Mouse (Mus musculus): ENCODE data around the gene P2ry12. TPM values are rescaled to one million over a fixed set of nuclear protein-coding genes. Genes with fewer than 3 reads are reported as not detected.

Gene P2ry12
- polyA plus RNA-seq, 1 experiment: 1.5 TPM

DNA sequence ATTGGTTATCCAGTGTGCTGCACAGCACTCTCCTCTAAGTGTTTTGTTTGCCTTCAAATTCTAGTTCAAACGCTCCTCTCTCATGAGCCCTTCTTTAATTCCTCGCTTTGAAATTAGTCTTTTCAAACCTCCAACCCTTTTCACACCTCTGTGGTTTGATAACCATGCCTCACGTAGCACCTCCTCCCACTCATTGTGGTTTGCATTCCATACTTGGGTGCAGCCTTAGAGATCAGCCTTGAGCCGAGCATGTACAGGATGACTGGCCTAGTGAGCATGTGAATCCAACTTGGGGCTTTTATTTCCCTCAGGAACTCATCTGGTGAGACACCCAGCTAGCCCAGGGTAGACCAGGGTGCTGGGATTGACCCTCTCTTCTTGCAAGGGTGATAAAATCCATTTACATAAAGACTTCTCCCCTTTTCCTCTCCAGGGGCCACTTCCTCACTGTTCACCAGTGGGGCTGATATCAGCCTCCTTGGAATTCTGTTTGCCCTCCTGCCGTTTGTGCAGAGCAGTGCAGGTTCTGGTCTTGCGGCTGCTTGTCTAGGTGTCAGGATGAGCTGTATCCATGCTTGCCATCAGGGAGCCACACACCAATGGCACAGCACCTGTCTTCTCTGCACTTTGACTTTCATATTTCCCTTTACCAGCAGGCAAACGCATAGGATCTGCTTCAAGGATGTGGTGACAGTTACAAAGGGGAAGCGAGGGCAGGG lies 58.7 kb downstream of the P2ry12 start:
- no peaks in the 10 kb centered on the region for H3K4me1 ChIP-seq (ENCODE audit: control insufficient read depth, insufficient read depth, low read length)
- TF ChIP-seq CTCF (conservative IDR thresholded peaks at IDR 0.05; ENCODE audit: insufficient read depth, insufficient read length, low read depth, low read length): no peak
- TF ChIP-seq POLR2A (IDR thresholded peaks at IDR 0.05; ENCODE audit: low read depth, low read length): no peak
- DNase-seq: no peak
- no peaks in the 10 kb centered on the region for H3K36me3 ChIP-seq (ENCODE audit: control insufficient read depth, insufficient read depth, low read length)
- 75% methylated on average over 8 of the region's 8 CpGs for WGBS
- H3K27ac ChIP-seq (ENCODE audit: insufficient read depth, low read depth, low read length): no peak overlapping the region
- no peaks in the 10 kb centered on the region for H3K27me3 ChIP-seq (replicated peaks; ENCODE audit: control insufficient read depth, insufficient read depth, low read length)
- H3K4me3 ChIP-seq (ENCODE audit: insufficient read depth, low read depth, low read length): no peak overlapping the region

DNA sequence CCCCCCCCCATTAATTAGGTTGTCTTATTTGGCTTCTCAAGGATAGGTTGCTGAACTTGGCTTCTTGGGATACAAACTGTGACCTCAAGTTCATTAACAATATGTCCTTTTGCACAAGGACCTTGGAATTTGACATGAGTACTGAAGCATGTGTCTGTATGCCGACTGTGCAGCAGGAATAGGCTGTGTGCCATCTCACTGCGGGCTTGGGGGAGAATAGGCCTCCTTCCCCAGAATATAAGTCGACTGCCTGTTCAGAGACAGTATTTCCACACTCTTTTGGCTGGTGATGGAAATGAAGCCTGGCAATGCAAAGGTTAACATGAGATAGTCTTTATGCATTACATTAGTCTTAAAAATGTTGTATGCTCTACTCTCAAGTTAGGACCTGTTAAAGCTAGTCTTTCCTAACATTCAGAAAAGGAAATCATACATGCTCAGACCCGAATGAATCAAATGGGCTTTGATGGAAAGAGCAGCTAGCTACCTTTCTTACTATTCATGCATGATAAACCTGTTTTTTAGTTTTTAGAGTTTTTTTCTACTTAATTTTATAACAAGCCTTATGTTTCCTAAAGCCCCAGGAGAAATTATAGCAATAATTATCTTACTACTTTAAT lies 65.2 kb downstream of the P2ry12 start:
- Histone ChIP-seq H3K27me3 (replicated peaks; ENCODE audit: control insufficient read depth, insufficient read depth, low read length) (no peaks in the 10 kb centered on the region), H3K36me3 (ENCODE audit: control insufficient read depth, insufficient read depth, low read length) (no peaks in the 10 kb centered on the region), H3K4me3 (ENCODE audit: insufficient read depth, low read depth, low read length) (no peak overlapping the region), H3K4me1 (ENCODE audit: control insufficient read depth, insufficient read depth, low read length) (no peaks in the 10 kb centered on the region), H3K27ac (ENCODE audit: insufficient read depth, low read depth, low read length) (no peak overlapping the region)
- 67% methylated on average over 4 of the region's 4 CpGs for WGBS
- no peak for DNase-seq
- no peak for TF ChIP-seq CTCF (conservative IDR thresholded peaks at IDR 0.05; ENCODE audit: insufficient read depth, insufficient read length, low read depth, low read length)
- no peak for TF ChIP-seq POLR2A (IDR thresholded peaks at IDR 0.05; ENCODE audit: low read depth, low read length)

- DNase-seq: no peak
- Histone ChIP-seq H3K4me3 (ENCODE audit: insufficient read depth, low read depth, low read length) (no peak within 1 kb of the TSS), H3K36me3 (ENCODE audit: control insufficient read depth, insufficient read depth, low read length) (no peaks in the 10 kb centered on the region), H3K4me1 (ENCODE audit: control insufficient read depth, insufficient read depth, low read length) (no peaks in the 10 kb centered on the region), H3K27ac (ENCODE audit: insufficient read depth, low read depth, low read length) (no peak within 1 kb of the TSS), H3K27me3 (replicated peaks; ENCODE audit: control insufficient read depth, insufficient read depth, low read length) (no peaks in the 10 kb centered on the region)
- 85% methylated on average over 7 of the region's 7 CpGs for WGBS
- no peak for TF ChIP-seq CTCF (conservative IDR thresholded peaks at IDR 0.05; ENCODE audit: insufficient read depth, insufficient read length, low read depth, low read length)
- TF ChIP-seq POLR2A (IDR thresholded peaks at IDR 0.05; ENCODE audit: low read depth, low read length): no peak
These were observed 67.7 kb downstream of the P2ry12 start, which contains the start of gene Gpr87 for GRCm38 (mm10) chr3:59194938-59195337. Gene Gpr87 (minus strand): TSS chr3:59195104.

- Histone ChIP-seq H3K4me3 (ENCODE audit: insufficient read depth, low read depth, low read length) (no peak overlapping the region), H3K27ac (ENCODE audit: insufficient read depth, low read depth, low read length) (no peak overlapping the region), H3K4me1 (ENCODE audit: control insufficient read depth, insufficient read depth, low read length) (no peaks in the 10 kb centered on the region), H3K36me3 (ENCODE audit: control insufficient read depth, insufficient read depth, low read length) (no peaks in the 10 kb centered on the region), H3K27me3 (replicated peaks; ENCODE audit: control insufficient read depth, insufficient read depth, low read length) (no peaks in the 10 kb centered on the region)
- TF ChIP-seq POLR2A (IDR thresholded peaks at IDR 0.05; ENCODE audit: low read depth, low read length): no peak
- TF ChIP-seq CTCF (conservative IDR thresholded peaks at IDR 0.05; ENCODE audit: insufficient read depth, insufficient read length, low read depth, low read length): no peak
- 89% methylated on average over 7 of the region's 7 CpGs for WGBS
- no peak for DNase-seq
These were observed 68.6 kb downstream of the P2ry12 start for GRCm38 (mm10) chr3:59194099-59194498.

DNA sequence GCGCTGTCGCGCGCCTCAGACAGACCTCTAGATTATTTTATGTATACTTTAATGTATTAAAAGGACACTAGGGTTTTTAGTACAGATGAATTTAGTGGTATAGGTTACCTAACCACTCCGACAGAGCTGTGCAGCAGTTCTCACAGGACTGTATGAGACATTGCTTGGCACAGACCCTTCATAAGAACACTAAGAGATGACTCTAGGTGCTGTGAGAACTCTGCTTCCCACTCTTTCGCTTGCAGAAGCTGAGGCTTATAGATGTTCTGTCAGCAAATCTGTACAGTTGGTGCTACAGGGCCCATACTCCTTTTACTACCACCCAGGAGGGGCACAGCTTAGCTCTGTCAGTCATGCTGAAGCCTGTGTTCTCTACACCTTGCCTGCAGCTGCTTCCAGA lies 71.0 kb downstream of the P2ry12 start:
- H3K27ac ChIP-seq (ENCODE audit: insufficient read depth, low read depth, low read length): no peak overlapping the region
- TF ChIP-seq CTCF (conservative IDR thresholded peaks at IDR 0.05; ENCODE audit: insufficient read depth, insufficient read length, low read depth, low read length): no peak
- no peak for TF ChIP-seq POLR2A (IDR thresholded peaks at IDR 0.05; ENCODE audit: low read depth, low read length)
- no peaks in the 10 kb centered on the region for H3K27me3 ChIP-seq (replicated peaks; ENCODE audit: control insufficient read depth, insufficient read depth, low read length)
- no peak overlapping the region for H3K4me3 ChIP-seq (ENCODE audit: insufficient read depth, low read depth, low read length)
- H3K36me3 ChIP-seq (ENCODE audit: control insufficient read depth, insufficient read depth, low read length): no peaks in the 10 kb centered on the region
- H3K4me1 ChIP-seq (ENCODE audit: control insufficient read depth, insufficient read depth, low read length): no peaks in the 10 kb centered on the region
- no peak for DNase-seq
- WGBS: 95% methylated on average over 6 of the region's 6 CpGs

DNA sequence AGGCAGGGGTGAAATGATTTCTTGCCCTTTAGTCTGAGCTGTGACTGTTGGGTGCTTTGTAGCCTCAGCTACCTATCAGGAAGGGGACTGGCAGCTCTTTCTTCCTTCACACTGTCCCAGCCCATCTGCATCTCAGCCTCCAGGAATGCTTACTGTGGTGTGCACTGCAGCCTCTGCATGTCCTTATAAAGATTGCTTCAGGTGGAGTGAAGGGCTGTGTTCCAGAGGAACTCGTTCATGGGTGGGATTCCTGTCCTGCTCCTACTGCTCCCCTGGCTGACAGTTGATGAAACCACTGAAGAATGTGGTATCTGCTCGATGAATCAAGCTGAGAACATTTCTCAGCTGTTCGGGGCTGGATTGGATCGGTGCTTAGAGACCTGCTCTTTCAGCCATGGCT lies 75.3 kb downstream of the P2ry12 start:
- TF ChIP-seq POLR2A (IDR thresholded peaks at IDR 0.05; ENCODE audit: low read depth, low read length) (no peak), CTCF (conservative IDR thresholded peaks at IDR 0.05; ENCODE audit: insufficient read depth, insufficient read length, low read depth, low read length) (no peak)
- Histone ChIP-seq H3K27me3 (replicated peaks; ENCODE audit: control insufficient read depth, insufficient read depth, low read length) (no peaks in the 10 kb centered on the region), H3K36me3 (ENCODE audit: control insufficient read depth, insufficient read depth, low read length) (no peaks in the 10 kb centered on the region), H3K4me1 (ENCODE audit: control insufficient read depth, insufficient read depth, low read length) (no peaks in the 10 kb centered on the region), H3K27ac (ENCODE audit: insufficient read depth, low read depth, low read length) (no peak overlapping the region), H3K4me3 (ENCODE audit: insufficient read depth, low read depth, low read length) (no peak overlapping the region)
- no peak for DNase-seq
- 70% methylated on average over 4 of the region's 4 CpGs for WGBS

- Histone ChIP-seq H3K36me3 (ENCODE audit: control insufficient read depth, insufficient read depth, low read length) (no peaks in the 10 kb centered on the region), H3K27me3 (replicated peaks; ENCODE audit: control insufficient read depth, insufficient read depth, low read length) (no peaks in the 10 kb centered on the region), H3K4me1 (ENCODE audit: control insufficient read depth, insufficient read depth, low read length) (no peaks in the 10 kb centered on the region), H3K27ac (ENCODE audit: insufficient read depth, low read depth, low read length) (no peak overlapping the region), H3K4me3 (ENCODE audit: insufficient read depth, low read depth, low read length) (no peak overlapping the region)
- DNase-seq: no peak
- TF ChIP-seq CTCF (conservative IDR thresholded peaks at IDR 0.05; ENCODE audit: insufficient read depth, insufficient read length, low read depth, low read length): no peak
- no peak for TF ChIP-seq POLR2A (IDR thresholded peaks at IDR 0.05; ENCODE audit: low read depth, low read length)
- 82% methylated on average over 4 of the region's 4 CpGs for WGBS
These were observed 77.0 kb downstream of the P2ry12 start for GRCm38 (mm10) chr3:59185662-59186061.
